Mouse (Mus musculus) neural tube, embryonic 12.5 days (tissue): ENCODE measurements around the gene 2010111I01Rik. TPM values are rescaled to one million over a fixed set of nuclear protein-coding genes. Genes with fewer than 3 reads are reported as not detected.

Experiments used
- ATAC-seq: fragments of 200-750 bp; cut with Nextera tagmentation; 2 replicates; pipeline ENCODE4 v1.8.0; 2017; ENCODE audit warnings: low read depth, mild to moderate bottlenecking, moderate TSS enrichment, moderate library complexity; ENCODE audit not compliant: low FRiP score
- H3K27ac ChIP-seq: fragments of 300-500 bp; sonication (generic); 2 replicates; pipeline ENCODE4 v1.5.1; 2016
- H3K27me3 ChIP-seq: fragments of 300-500 bp; sonication (generic); replicated peaks from 2 replicates; pipeline ENCODE4 v1.6.1; 2016; ENCODE audit warnings: mild to moderate bottlenecking
- H3K36me3 ChIP-seq: fragments of 300-500 bp; sonication (generic); 2 replicates; pipeline ENCODE4 v1.6.1; 2016; ENCODE audit warnings: mild to moderate bottlenecking
- H3K4me1 ChIP-seq: fragments of 300-500 bp; sonication (generic); 2 replicates; pipeline ENCODE4 v1.6.1; 2016
- H3K4me2 ChIP-seq: fragments of 300-500 bp; sonication (generic); replicated peaks from 2 replicates; pipeline ENCODE4 v1.6.1; 2016; ENCODE audit warnings: mild to moderate bottlenecking
- H3K4me3 ChIP-seq: fragments of 300-500 bp; sonication (generic); 2 replicates; pipeline ENCODE4 v1.5.1; 2016
- H3K9ac ChIP-seq: fragments of 300-500 bp; sonication (generic); 2 replicates; pipeline ENCODE4 v1.6.1; 2016; ENCODE audit warnings: mild to moderate bottlenecking
- H3K9me3 ChIP-seq: fragments of 300-500 bp; sonication (generic); 2 replicates; pipeline ENCODE4 v1.6.1; 2016; ENCODE audit warnings: mild to moderate bottlenecking
- WGBS: fragments of 180-500 bp; shearing (Covaris S2); methylation state at CpG from one replicate; pipeline ENCODE4 v1.1.7; 2016; 5-methylcytosine and 5-hydroxymethylcytosine counted together
- polyA plus RNA-seq: library from polyadenylated mRNA; unstranded; fragments of >200 nt; fragmentation: Nextera tagmentation; extraction: Ambion mirVana; gene quantifications from 2 replicates; pipeline ENCODE4 v1.2.1, GENCODE M21; 2016

The 2010111I01Rik gene
- polyA plus RNA-seq, 1 experiment from 2014 or later, result 89.8 TPM

GRCm38 (mm10) chr13:63249741-63250431, 285.2 kb downstream of the 2010111I01Rik start:
- no peak overlapping the region for H3K4me3 ChIP-seq
- no peak overlapping the region for H3K27ac ChIP-seq
- no peaks in the 10 kb centered on the region for H3K9me3 ChIP-seq
- ATAC-seq, result no peak
- H3K9ac ChIP-seq, result no peak overlapping the region
- H3K4me2 ChIP-seq, result no peak overlapping the region
- peaks cover 5% of the 10 kb centered on the region for H3K4me1 ChIP-seq
- H3K36me3 ChIP-seq, result no peaks in the 10 kb centered on the region
- no peaks in the 10 kb centered on the region for H3K27me3 ChIP-seq
- 84% methylated on average over 8 of the region's 8 CpGs for WGBS

GRCm38 (mm10) chr13:63250441-63250980, 285.8 kb downstream of the 2010111I01Rik start:
- H3K4me1 ChIP-seq, result peaks cover 1% of the 10 kb centered on the region
- H3K4me2 ChIP-seq, result no peak overlapping the region
- no peak for ATAC-seq
- no peak overlapping the region for H3K9ac ChIP-seq
- no peak overlapping the region for H3K4me3 ChIP-seq
- H3K27ac ChIP-seq, result no peak overlapping the region
- H3K36me3 ChIP-seq, result no peaks in the 10 kb centered on the region
- no peaks in the 10 kb centered on the region for H3K9me3 ChIP-seq
- no peaks in the 10 kb centered on the region for H3K27me3 ChIP-seq
- WGBS, result 96% methylated on average over 8 of the region's 8 CpGs

- Histone ChIP-seq H3K27ac (no peak overlapping the region), H3K9ac (no peak overlapping the region), H3K36me3 (no peaks in the 10 kb centered on the region), H3K9me3 (no peaks in the 10 kb centered on the region), H3K4me3 (no peak overlapping the region), H3K4me2 (no peak overlapping the region), H3K27me3 (no peaks in the 10 kb centered on the region), H3K4me1 (no peaks in the 10 kb centered on the region; the same call in 1 of the 2 replicates)
- WGBS, result 69% methylated on average over 12 of the region's 12 CpGs
- no peak for ATAC-seq
These were observed 286.6 kb downstream of the 2010111I01Rik start for GRCm38 (mm10) chr13:63251118-63251889.

GRCm38 (mm10) chr13:63252295-63253010, 287.8 kb downstream of the 2010111I01Rik start:
- no peak overlapping the region for H3K4me2 ChIP-seq
- ATAC-seq, result no peak

GRCm38 (mm10) chr13:63253147-63253546, 288.5 kb downstream of the 2010111I01Rik start:
- 87% methylated on average over 5 of the region's 5 CpGs for WGBS
- Histone ChIP-seq H3K36me3 (peaks cover 5% of the 10 kb centered on the region; the same call in 1 of the 2 replicates), H3K9ac (no peak overlapping the region), H3K4me2 (no peak overlapping the region), H3K27ac (no peak overlapping the region), H3K9me3 (no peaks in the 10 kb centered on the region), H3K4me3 (no peak overlapping the region), H3K27me3 (no peaks in the 10 kb centered on the region), H3K4me1 (peaks cover 3% of the 10 kb centered on the region; the same call in 1 of the 2 replicates)
- no peak for ATAC-seq

More at GRCm38 (mm10) chr13:63252295-63253010, 287.8 kb downstream of the 2010111I01Rik start:
- peaks cover 5% of the 10 kb centered on the region; the same call in 1 of the 2 replicates for H3K36me3 ChIP-seq
- no peak overlapping the region for H3K27ac ChIP-seq
- no peak overlapping the region for H3K9ac ChIP-seq
- no peaks in the 10 kb centered on the region for H3K27me3 ChIP-seq
- no peaks in the 10 kb centered on the region for H3K9me3 ChIP-seq
- H3K4me1 ChIP-seq, result no peaks in the 10 kb centered on the region; the same call in 1 of the 2 replicates
- WGBS, result 98% methylated on average over 2 of the region's 2 CpGs
- H3K4me3 ChIP-seq, result no peak overlapping the region

GRCm38 (mm10) chr13:63253886-63254636, 289.4 kb downstream of the 2010111I01Rik start:
- H3K27ac ChIP-seq, result no peak overlapping the region
- no peaks in the 10 kb centered on the region for H3K9me3 ChIP-seq
- peaks cover 5% of the 10 kb centered on the region; the same call in 1 of the 2 replicates for H3K36me3 ChIP-seq
- no peak overlapping the region for H3K4me2 ChIP-seq
- no peak overlapping the region for H3K4me3 ChIP-seq
- no peaks in the 10 kb centered on the region for H3K27me3 ChIP-seq
- 91% methylated on average over 7 of the region's 7 CpGs for WGBS
- ATAC-seq, result no peak
- H3K4me1 ChIP-seq, result peaks cover 10% of the 10 kb centered on the region
- H3K9ac ChIP-seq, result no peak overlapping the region

GRCm38 (mm10) chr13:63255519-63256011, 290.9 kb downstream of the 2010111I01Rik start:
- peaks cover 5% of the 10 kb centered on the region; the same call in 1 of the 2 replicates for H3K36me3 ChIP-seq
- H3K4me1 ChIP-seq, result peaks cover 19% of the 10 kb centered on the region
- H3K9me3 ChIP-seq, result no peaks in the 10 kb centered on the region
- H3K27ac ChIP-seq, result no peak overlapping the region
- no peaks in the 10 kb centered on the region for H3K27me3 ChIP-seq
- ATAC-seq, result no peak
- no peak overlapping the region for H3K4me2 ChIP-seq
- no peak overlapping the region for H3K9ac ChIP-seq
- no peak overlapping the region for H3K4me3 ChIP-seq
- 88% methylated on average over 5 of the region's 5 CpGs for WGBS

GRCm38 (mm10) chr13:63256146-63256545, 291.5 kb downstream of the 2010111I01Rik start:
- no peaks in the 10 kb centered on the region for H3K27me3 ChIP-seq
- no peak overlapping the region for H3K27ac ChIP-seq
- H3K4me1 ChIP-seq, result peaks cover 25% of the 10 kb centered on the region
- no peak overlapping the region for H3K9ac ChIP-seq
- no peaks in the 10 kb centered on the region for H3K9me3 ChIP-seq
- H3K4me2 ChIP-seq, result no peak overlapping the region
- ATAC-seq, result no peak
- WGBS, result 87% methylated on average over 6 of the region's 6 CpGs
- peaks cover 5% of the 10 kb centered on the region; the same call in 1 of the 2 replicates for H3K36me3 ChIP-seq
- no peak overlapping the region for H3K4me3 ChIP-seq

GRCm38 (mm10) chr13:63256807-63257206, 292.1 kb downstream of the 2010111I01Rik start:
- ATAC-seq, result no peak; the same call in 1 of the 2 replicates
- WGBS, result 76% methylated on average over 7 of the region's 7 CpGs
- Histone ChIP-seq H3K27ac (no peak overlapping the region), H3K4me1 (peaks cover 27% of the 10 kb centered on the region), H3K4me3 (no peak overlapping the region), H3K9ac (no peak overlapping the region), H3K27me3 (no peaks in the 10 kb centered on the region), H3K9me3 (no peaks in the 10 kb centered on the region), H3K36me3 (peaks cover 5% of the 10 kb centered on the region; the same call in 1 of the 2 replicates), H3K4me2 (no peak overlapping the region)

- H3K4me1 ChIP-seq, result peaks cover 27% of the 10 kb centered on the region
- H3K9ac ChIP-seq, result no peak overlapping the region
- 78% methylated on average over 6 of the region's 6 CpGs for WGBS
- no peaks in the 10 kb centered on the region for H3K9me3 ChIP-seq
- no peak overlapping the region for H3K27ac ChIP-seq
- peaks cover 5% of the 10 kb centered on the region; the same call in 1 of the 2 replicates for H3K36me3 ChIP-seq
- ATAC-seq, result no peak
- H3K4me2 ChIP-seq, result no peak overlapping the region
- no peak overlapping the region for H3K4me3 ChIP-seq
- H3K27me3 ChIP-seq, result no peaks in the 10 kb centered on the region
These were observed 293.5 kb downstream of the 2010111I01Rik start for GRCm38 (mm10) chr13:63258167-63258582.

- Histone ChIP-seq H3K4me2 (no peak overlapping the region), H3K27ac (no peak overlapping the region), H3K9me3 (no peaks in the 10 kb centered on the region), H3K36me3 (peaks cover 5% of the 10 kb centered on the region; the same call in 1 of the 2 replicates), H3K4me1 (peaks cover 27% of the 10 kb centered on the region), H3K4me3 (no peak overlapping the region), H3K9ac (no peak overlapping the region), H3K27me3 (no peaks in the 10 kb centered on the region)
- WGBS, result 75% methylated on average over 4 of the region's 4 CpGs
- no peak for ATAC-seq
These were observed 294.0 kb downstream of the 2010111I01Rik start for GRCm38 (mm10) chr13:63258671-63259070.
